Mouse (Mus musculus) forebrain, embryonic 12.5 days (tissue): Measurements from ENCODE around the gene Copz1. TPM values are rescaled to one million over a fixed set of nuclear protein-coding genes. Genes with fewer than 3 reads are reported as not detected.

ENCODE experiments used
- ATAC-seq: fragments of 200-750 bp; cut with Nextera tagmentation; 2 replicates; pipeline ENCODE4 v1.8.0; 2017; ENCODE audit warnings: moderate TSS enrichment; ENCODE audit not compliant: low FRiP score
- H3K27ac ChIP-seq: fragments of 300-500 bp; sonication (generic); 2 replicates; pipeline ENCODE4 v1.5.1; 2016; ENCODE audit warnings: mild to moderate bottlenecking
- H3K27me3 ChIP-seq: fragments of 300-500 bp; sonication (generic); 2 replicates; pipeline ENCODE4 v1.6.1; 2016; ENCODE audit warnings: mild to moderate bottlenecking
- H3K36me3 ChIP-seq: fragments of 300-500 bp; sonication (generic); replicated peaks from 2 replicates; pipeline ENCODE4 v1.6.1; 2016; ENCODE audit warnings: mild to moderate bottlenecking
- H3K4me1 ChIP-seq: fragments of 300-500 bp; sonication (generic); 2 replicates; pipeline ENCODE4 v1.6.1; 2016
- H3K4me2 ChIP-seq: fragments of 300-500 bp; sonication (generic); 2 replicates; pipeline ENCODE4 v1.6.1; 2016; ENCODE audit warnings: mild to moderate bottlenecking, moderate library complexity
- H3K4me3 ChIP-seq: fragments of 300-500 bp; sonication (generic); replicated peaks from 2 replicates; pipeline ENCODE4 v1.5.1; 2016; ENCODE audit warnings: mild to moderate bottlenecking
- H3K9ac ChIP-seq: fragments of 300-500 bp; sonication (generic); 2 replicates; pipeline ENCODE4 v1.6.1; 2016; ENCODE audit warnings: mild to moderate bottlenecking
- H3K9me3 ChIP-seq: fragments of 300-500 bp; sonication (generic); 2 replicates; pipeline ENCODE4 v1.6.1; 2016
- WGBS: fragments of 180-500 bp; shearing (Covaris S2); methylation state at CpG from one replicate; pipeline ENCODE4 v1.1.7; 2016; 5-methylcytosine and 5-hydroxymethylcytosine counted together
- polyA plus RNA-seq: library from polyadenylated mRNA; unstranded; fragments of >200 nt; fragmentation: Nextera tagmentation; extraction: Ambion mirVana; gene quantifications from 2 replicates; pipeline ENCODE4 v1.2.1, GENCODE M21; 2016

Copz1 gene
- polyA plus RNA-seq, 1 experiment from 2014 or later, result 226 TPM

GRCm38 (mm10) chr15:103336996-103337667, 64.6 kb downstream of the Copz1 start:
- Histone ChIP-seq H3K27ac (no peak overlapping the region), H3K9me3 (no peaks in the 10 kb centered on the region), H3K27me3 (peaks cover 70% of the 10 kb centered on the region), H3K4me2 (no peak overlapping the region), H3K9ac (no peak overlapping the region), H3K36me3 (no peaks in the 10 kb centered on the region), H3K4me1 (peaks cover 80% of the 10 kb centered on the region), H3K4me3 (no peak overlapping the region)
- no peak for ATAC-seq
- 16% methylated on average over 11 of the region's 11 CpGs for WGBS

GRCm38 (mm10) chr15:103338829-103339165, 66.3 kb downstream of the Copz1 start:
- Histone ChIP-seq H3K4me2 (peak overlapping the region; percentile 91), H3K27ac (no peak overlapping the region), H3K27me3 (peaks cover 68% of the 10 kb centered on the region), H3K4me1 (peaks cover 65% of the 10 kb centered on the region), H3K9me3 (no peaks in the 10 kb centered on the region), H3K9ac (peak overlapping the region; percentile 59; the same call in 1 of the 2 replicates), H3K36me3 (no peaks in the 10 kb centered on the region), H3K4me3 (peak overlapping the region; percentile 58; the same call in 1 of the 2 replicates)
- WGBS, result 34% methylated on average over 4 of the region's 4 CpGs
- no peak for ATAC-seq

DNA sequence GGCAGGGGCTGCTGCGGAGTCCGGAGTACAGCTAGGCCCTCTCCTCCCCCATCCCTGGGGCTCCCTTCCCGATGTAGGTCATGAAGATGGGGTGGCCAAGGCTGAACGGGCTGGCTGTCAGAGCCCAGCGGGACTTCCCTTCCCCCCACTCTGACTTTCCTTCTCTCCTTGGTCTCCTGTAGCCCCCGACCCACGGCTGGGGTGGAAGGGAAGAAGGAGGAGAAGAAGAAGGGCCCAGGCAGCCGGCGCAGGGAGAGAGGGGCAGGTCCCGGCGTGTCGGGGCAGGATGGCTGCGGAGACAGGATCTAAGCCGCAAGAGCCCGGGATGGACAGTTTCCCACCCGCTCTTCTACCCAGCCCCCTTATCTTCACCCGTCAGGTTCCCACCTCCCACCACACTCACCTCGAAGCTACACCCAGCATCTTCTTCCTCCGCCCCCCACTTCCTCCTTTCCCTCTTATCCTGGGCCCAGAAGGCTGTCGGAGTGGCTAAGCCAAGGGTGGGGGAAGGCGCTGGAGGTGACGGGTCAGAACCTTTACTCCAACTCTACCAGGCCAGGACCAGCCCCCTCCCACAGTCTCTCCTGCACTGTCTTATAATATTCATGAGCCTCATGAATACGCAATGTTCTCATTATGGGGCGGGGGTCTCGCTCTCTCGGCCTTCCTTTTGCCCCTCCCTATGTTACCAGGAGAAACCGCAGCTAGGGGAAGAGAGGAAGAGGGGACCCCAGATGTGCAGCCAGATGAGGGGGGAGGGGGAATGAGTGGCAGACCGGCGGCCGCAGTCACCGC, 66.8 kb downstream of the Copz1 start:
- H3K4me3 ChIP-seq, result peak overlapping the region; percentile 58
- 4% methylated on average over 23 of the region's 31 CpGs for WGBS
- peaks cover 2% of the 10 kb centered on the region; the same call in 1 of the 2 replicates for H3K36me3 ChIP-seq
- no peaks in the 10 kb centered on the region for H3K9me3 ChIP-seq
- peak overlapping the region; percentile 59 for H3K9ac ChIP-seq
- peaks cover 60% of the 10 kb centered on the region for H3K4me1 ChIP-seq
- no peak overlapping the region for H3K27ac ChIP-seq
- H3K27me3 ChIP-seq, result peaks cover 67% of the 10 kb centered on the region
- peak; percentile 31 for ATAC-seq
- H3K4me2 ChIP-seq, result peak overlapping the region; percentile 91

GRCm38 (mm10) chr15:103339961-103340337, 67.4 kb downstream of the Copz1 start, which contains the start of gene Zfp385a:
Gene Zfp385a (minus strand): TSS chr15:103340093.
- no peak within 1 kb of the TSS for H3K27ac ChIP-seq
- H3K27me3 ChIP-seq, result peaks cover 62% of the 10 kb centered on the region
- peak; percentile 65 for ATAC-seq
- peak within 1 kb of the TSS; percentile 58 for H3K4me3 ChIP-seq
- peaks cover 54% of the 10 kb centered on the region for H3K4me1 ChIP-seq
- WGBS, result under 1% methylated on average over 25 of the region's 26 CpGs
- H3K4me2 ChIP-seq, result peak within 1 kb of the TSS; percentile 91
- H3K9me3 ChIP-seq, result no peaks in the 10 kb centered on the region
- H3K36me3 ChIP-seq, result peaks cover 8% of the 10 kb centered on the region; the same call in 1 of the 2 replicates
- H3K9ac ChIP-seq, result peak within 1 kb of the TSS; percentile 59

GRCm38 (mm10) chr15:103340786-103341185, 68.3 kb downstream of the Copz1 start:
- peaks cover 10% of the 10 kb centered on the region; the same call in 1 of the 2 replicates for H3K36me3 ChIP-seq
- no peak for ATAC-seq
- H3K4me1 ChIP-seq, result peaks cover 46% of the 10 kb centered on the region
- H3K4me2 ChIP-seq, result peak overlapping the region; percentile 91
- H3K27me3 ChIP-seq, result peaks cover 54% of the 10 kb centered on the region
- 16% methylated on average over 4 of the region's 4 CpGs for WGBS
- no peak overlapping the region for H3K9ac ChIP-seq
- H3K4me3 ChIP-seq, result no peak overlapping the region
- H3K27ac ChIP-seq, result no peak overlapping the region
- H3K9me3 ChIP-seq, result no peaks in the 10 kb centered on the region

- Histone ChIP-seq H3K9ac (no peak overlapping the region), H3K4me1 (peaks cover 45% of the 10 kb centered on the region), H3K4me2 (no peak overlapping the region), H3K27ac (no peak overlapping the region), H3K36me3 (peaks cover 10% of the 10 kb centered on the region; the same call in 1 of the 2 replicates), H3K9me3 (no peaks in the 10 kb centered on the region), H3K27me3 (peaks cover 54% of the 10 kb centered on the region), H3K4me3 (no peak overlapping the region)
- WGBS, result 37% methylated on average over 8 of the region's 8 CpGs
- ATAC-seq, result no peak
Observed at GRCm38 (mm10) chr15:103341547-103341946, 69.0 kb downstream of the Copz1 start.

- Histone ChIP-seq H3K4me2 (no peak overlapping the region), H3K36me3 (peaks cover 10% of the 10 kb centered on the region; the same call in 1 of the 2 replicates), H3K9me3 (no peaks in the 10 kb centered on the region), H3K4me1 (peaks cover 41% of the 10 kb centered on the region), H3K4me3 (no peak overlapping the region), H3K9ac (no peak overlapping the region), H3K27ac (no peak overlapping the region), H3K27me3 (peaks cover 48% of the 10 kb centered on the region)
- peak; percentile 42; the same call in 1 of the 2 replicates for ATAC-seq
- 15% methylated on average over 4 of the region's 4 CpGs for WGBS
Observed at GRCm38 (mm10) chr15:103342415-103342814, 69.9 kb downstream of the Copz1 start.

DNA sequence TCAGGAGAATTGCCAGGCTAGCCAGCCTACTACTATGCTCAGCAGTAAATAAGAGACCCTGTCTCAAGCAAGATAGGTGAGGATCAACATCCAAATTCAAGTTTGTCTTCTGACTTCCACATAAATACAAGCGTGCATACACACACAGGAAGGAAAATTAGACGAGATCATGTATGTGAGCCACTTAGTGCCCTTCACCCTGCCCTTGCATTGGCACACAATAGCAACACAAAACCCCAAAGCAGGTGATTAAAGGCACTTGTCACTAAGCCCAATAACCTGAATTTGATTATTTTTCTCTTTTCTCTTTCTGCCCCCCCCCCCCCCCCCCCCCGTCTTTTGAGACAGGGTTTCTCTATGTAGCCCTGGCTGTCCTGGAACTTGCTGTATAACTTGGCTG, 70.5 kb downstream of the Copz1 start:
- H3K27me3 ChIP-seq, result peaks cover 42% of the 10 kb centered on the region
- peaks cover 39% of the 10 kb centered on the region for H3K4me1 ChIP-seq
- H3K27ac ChIP-seq, result no peak overlapping the region
- H3K9ac ChIP-seq, result no peak overlapping the region
- 63% methylated on average over 3 of the region's 3 CpGs for WGBS
- peaks cover 10% of the 10 kb centered on the region; the same call in 1 of the 2 replicates for H3K36me3 ChIP-seq
- H3K4me3 ChIP-seq, result no peak overlapping the region
- H3K9me3 ChIP-seq, result no peaks in the 10 kb centered on the region
- no peak overlapping the region for H3K4me2 ChIP-seq
- ATAC-seq, result no peak

DNA sequence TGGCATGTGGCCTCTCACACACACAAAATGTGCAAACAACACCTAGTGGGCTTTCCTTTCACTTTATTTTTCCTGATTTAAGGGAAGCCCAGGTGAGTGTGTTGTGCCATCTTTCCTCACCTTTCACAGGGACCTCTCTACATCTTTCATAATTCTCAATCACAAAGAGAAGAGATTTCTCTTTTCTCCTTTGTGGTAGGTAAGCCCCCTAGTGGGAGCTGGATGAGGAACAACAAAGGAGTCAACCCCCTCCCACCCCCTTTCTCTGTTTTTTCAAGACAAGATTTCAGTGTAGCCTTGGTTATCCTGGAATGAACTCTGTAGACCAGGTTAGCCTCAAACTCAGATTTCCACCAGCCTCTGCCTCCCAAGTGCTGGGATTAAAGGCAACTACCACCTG, 71.0 kb downstream of the Copz1 start:
- Histone ChIP-seq H3K4me2 (no peak overlapping the region), H3K9ac (no peak overlapping the region), H3K4me3 (no peak overlapping the region), H3K27me3 (peaks cover 37% of the 10 kb centered on the region), H3K9me3 (no peaks in the 10 kb centered on the region), H3K36me3 (peaks cover 10% of the 10 kb centered on the region; the same call in 1 of the 2 replicates), H3K4me1 (peaks cover 34% of the 10 kb centered on the region), H3K27ac (no peak overlapping the region)
- ATAC-seq, result no peak

DNA sequence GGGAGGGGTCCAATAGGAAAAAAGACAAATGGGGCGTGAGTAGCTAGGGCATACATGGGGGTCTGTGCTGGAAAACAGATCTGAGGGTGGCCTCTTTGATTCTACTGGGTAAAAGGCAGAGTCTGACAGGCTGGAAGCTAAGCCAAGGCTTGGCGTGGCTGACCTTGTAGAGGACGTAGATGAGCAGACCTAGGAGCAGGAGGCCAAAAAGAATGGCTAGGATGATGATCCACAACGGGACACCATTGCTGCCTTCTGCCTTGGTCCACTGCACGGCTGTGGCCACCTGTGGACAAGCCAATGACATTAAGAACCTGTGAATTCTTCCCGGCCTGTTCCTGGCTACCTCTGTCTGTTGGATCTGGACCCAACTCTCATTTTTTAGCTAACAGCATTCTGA, 73.3 kb downstream of the Copz1 start:
- peaks cover 26% of the 10 kb centered on the region for H3K36me3 ChIP-seq
- H3K9me3 ChIP-seq, result no peaks in the 10 kb centered on the region
- H3K9ac ChIP-seq, result no peak overlapping the region

GRCm38 (mm10) chr15:103347275-103347684, 74.8 kb downstream of the Copz1 start:
- no peaks in the 10 kb centered on the region for H3K9me3 ChIP-seq
- WGBS, result 9% methylated on average over 2 of the region's 2 CpGs
- no peaks in the 10 kb centered on the region for H3K27me3 ChIP-seq
- H3K4me2 ChIP-seq, result no peak overlapping the region
- peak; percentile 9; the same call in 1 of the 2 replicates for ATAC-seq
- H3K27ac ChIP-seq, result no peak overlapping the region
- H3K36me3 ChIP-seq, result peaks cover 33% of the 10 kb centered on the region
- H3K4me3 ChIP-seq, result no peak overlapping the region
- no peak overlapping the region for H3K9ac ChIP-seq
- H3K4me1 ChIP-seq, result no peaks in the 10 kb centered on the region

More for the DNA sequence above, 73.3 kb downstream of the Copz1 start:
- Histone ChIP-seq H3K4me3 (no peak overlapping the region), H3K27me3 (peaks cover 14% of the 10 kb centered on the region), H3K4me1 (peaks cover 13% of the 10 kb centered on the region), H3K4me2 (no peak overlapping the region), H3K27ac (no peak overlapping the region)
- no peak for ATAC-seq
- WGBS, result 88% methylated on average over 6 of the region's 6 CpGs
